Mouse (Mus musculus) monocyte, adult 2 months (primary cell): ENCODE measurements around the gene Cacnb1.

Experiments
- DNase-seq, 2 experiments: peaks; one replicate each; pipeline ENCODE4 v3.0.0; 2022; ENCODE audit warnings: low spot score in 2 of 2, low read depth in 1 of 2

Cacnb1 gene

GRCm38 (mm10) chr11:97956905-97957560, 65.8 kb downstream of the Cacnb1 start:
- DNase-seq = no peak

GRCm38 (mm10) chr11:97955915-97956314, 66.9 kb downstream of the Cacnb1 start:
- no peak for DNase-seq

- DNase-seq = no peak
Observed at GRCm38 (mm10) chr11:97955146-97955902, 67.5 kb downstream of the Cacnb1 start.

GRCm38 (mm10) chr11:97954469-97955141, 68.2 kb downstream of the Cacnb1 start:
- DNase-seq = no peak

- DNase-seq = no peak
Observed at GRCm38 (mm10) chr11:97953939-97954275, 68.9 kb downstream of the Cacnb1 start.

GRCm38 (mm10) chr11:97953179-97953938, 69.5 kb downstream of the Cacnb1 start:
- no peak for DNase-seq

- DNase-seq = no peak
Observed at GRCm38 (mm10) chr11:97952367-97953006, 70.3 kb downstream of the Cacnb1 start.
